Mouse (Mus musculus): ENCODE measurements around the gene Slco2a1. TPM values are rescaled to one million over a fixed set of nuclear protein-coding genes. Genes with fewer than 3 reads are reported as not detected.

Slco2a1 gene
- total RNA-seq, 2 experiments from 2014 or later: 2.1 to 2.2 TPM

GRCm38 (mm10) chr9:103082246-103082975 is 93.9 kb downstream of the Slco2a1 start:
- no peak for DNase-seq (ENCODE audit: low spot score in 2 of 2)

GRCm38 (mm10) chr9:103083405-103083804 is 94.9 kb downstream of the Slco2a1 start:
- no peak for DNase-seq (ENCODE audit: low spot score in 2 of 2)

GRCm38 (mm10) chr9:103086736-103087135 is 98.2 kb downstream of the Slco2a1 start:
- DNase-seq (ENCODE audit: low spot score in 2 of 2): no peak

- no peak for DNase-seq (ENCODE audit: low spot score in 2 of 2)
Observed at GRCm38 (mm10) chr9:103087301-103087700, 98.8 kb downstream of the Slco2a1 start.

- DNase-seq (ENCODE audit: low spot score in 2 of 2): no peak
Observed at GRCm38 (mm10) chr9:103088661-103089060, 100.1 kb downstream of the Slco2a1 start.

GRCm38 (mm10) chr9:103090116-103090875 is 101.8 kb downstream of the Slco2a1 start:
- DNase-seq (ENCODE audit: low spot score in 2 of 2): no peak

- no peak for DNase-seq (ENCODE audit: low spot score in 2 of 2)
Observed at GRCm38 (mm10) chr9:103091039-103091883, 102.7 kb downstream of the Slco2a1 start.

GRCm38 (mm10) chr9:103092248-103092647 is 103.7 kb downstream of the Slco2a1 start:
- peak in 1 of 2 experiments; percentile 79 for DNase-seq (ENCODE audit: low spot score in 2 of 2)

GRCm38 (mm10) chr9:103093681-103094080 is 105.2 kb downstream of the Slco2a1 start:
- no peak for DNase-seq (ENCODE audit: low spot score in 2 of 2)

- peak in 1 of 2 experiments; percentile 48 for DNase-seq (ENCODE audit: low spot score in 2 of 2)
Observed at GRCm38 (mm10) chr9:103108341-103108798, 119.9 kb downstream of the Slco2a1 start.

GRCm38 (mm10) chr9:103108943-103109670 is 120.6 kb downstream of the Slco2a1 start:
- DNase-seq (ENCODE audit: low spot score in 2 of 2): peak in 1 of 2 experiments; percentile 65

- DNase-seq (ENCODE audit: low spot score in 2 of 2): no peak
Observed at GRCm38 (mm10) chr9:103109911-103110310, 121.4 kb downstream of the Slco2a1 start.

- DNase-seq (ENCODE audit: low spot score in 2 of 2): no peak
Observed at GRCm38 (mm10) chr9:103110727-103111501, 122.4 kb downstream of the Slco2a1 start.

GRCm38 (mm10) chr9:103111621-103112470 is 123.3 kb downstream of the Slco2a1 start, which contains the start of gene Rab6b:
Gene Rab6b (plus strand): TSS chr9:103111787.
- DNase-seq (ENCODE audit: low spot score in 2 of 2): peak; percentile 78 to 80

- peak in 1 of 2 experiments; percentile 58 for DNase-seq (ENCODE audit: low spot score in 2 of 2)
Observed at GRCm38 (mm10) chr9:103112471-103113271, 124.2 kb downstream of the Slco2a1 start.

- DNase-seq (ENCODE audit: low spot score in 2 of 2): peak in 1 of 2 experiments; percentile 70
Observed at GRCm38 (mm10) chr9:103113351-103113750, 124.8 kb downstream of the Slco2a1 start.

- DNase-seq (ENCODE audit: low spot score in 2 of 2): no peak
Observed at GRCm38 (mm10) chr9:103114326-103114725, 125.8 kb downstream of the Slco2a1 start.

GRCm38 (mm10) chr9:103114901-103115300 is 126.4 kb downstream of the Slco2a1 start:
- no peak for DNase-seq (ENCODE audit: low spot score in 2 of 2)
